In genomic region chr11:104367486-104368190, GRCm38 (mm10) we compare ENCODE assay signal across 36 mouse cellular contexts.
DNase-seq lines count a peak whose midpoint lies in the region; ATAC-seq and TF ChIP-seq lines count a peak whose summit lies in the region.
"Had no signal": no experiment of that assay in that cellular context is flagged by ENCODE, and none has a peak within 500 bp of the region (broad histone marks: within the 10 kb centered on the region; RNA-seq: fewer than 3 reads in every experiment).

No protein-coding gene starts in this region.

- TF ChIP-seq POLR2A in bone marrow macrophage, adult 2 months (IDR thresholded peaks at IDR 0.05; ENCODE audit: borderline replicate concordance, low read depth, low read length) = no peak

- no peak for TF ChIP-seq CTCF in bone marrow macrophage, adult 2 months (IDR thresholded peaks at IDR 0.05; ENCODE audit: low read depth, low read length)

- peaks cover 38% of the 10 kb centered on the region for H3K4me1 ChIP-seq in bone marrow macrophage, adult 2 months (ENCODE audit: control insufficient read depth, insufficient read depth, low read length)
- H3K4me1 ChIP-seq in kidney, embryonic 15.5 days = no peaks in the 10 kb centered on the region
- H3K4me1 ChIP-seq: embryonic facial prominence, embryonic 12.5 days; hindbrain, embryonic 10.5 days; hindbrain, embryonic 15.5 days; limb, embryonic 10.5 days; limb, embryonic 15.5 days; liver, embryonic 13.5 days; neural tube, embryonic 12.5 days had no signal

- H3K9me3 ChIP-seq in kidney, embryonic 15.5 days (replicated peaks) = no peaks in the 10 kb centered on the region
- H3K9me3 ChIP-seq: embryonic facial prominence, embryonic 12.5 days; heart, embryonic 13.5 days; hindbrain, embryonic 10.5 days; hindbrain, embryonic 15.5 days; limb, embryonic 10.5 days; limb, embryonic 15.5 days; liver, embryonic 13.5 days; neural tube, embryonic 12.5 days had no signal

- WGBS in kidney, embryonic 15.5 days = 86% methylated on average over 5 of the region's 5 CpGs

- H3K36me3 ChIP-seq in kidney, embryonic 15.5 days = peaks cover 54% of the 10 kb centered on the region

- peak; percentile 89 for ATAC-seq in megakaryocyte, adult 5-6 weeks (ENCODE audit: poor library complexity, severe bottlenecking)
- no peak for ATAC-seq in activated CD4-positive, CD25-positive, alpha-beta regulatory T cell, adult 4 months
- ATAC-seq in kidney, embryonic 15.5 days (replicated peaks; ENCODE audit: low FRiP score) = no peak
- ATAC-seq: CD4-positive, CD25-positive, alpha-beta regulatory T cell, adult 4 months; forebrain, embryonic 14.5 days; inflammation-experienced regulatory T-cells, adult 6 months; lung, postnatal 0 days; midbrain, embryonic 16.5 days; Patski had no signal

- H3K27me3 ChIP-seq in kidney, embryonic 15.5 days = no peaks in the 10 kb centered on the region
- H3K27me3 ChIP-seq: embryonic facial prominence, embryonic 12.5 days; heart, embryonic 13.5 days; hindbrain, embryonic 15.5 days; limb, embryonic 15.5 days; liver, embryonic 13.5 days; neural tube, embryonic 12.5 days; Patski had no signal

- no peak overlapping the region for H3K4me2 ChIP-seq in kidney, embryonic 15.5 days
- H3K4me2 ChIP-seq: embryonic facial prominence, embryonic 12.5 days; heart, embryonic 13.5 days; hindbrain, embryonic 15.5 days; limb, embryonic 15.5 days; liver, embryonic 13.5 days; midbrain, embryonic 11.5 days; neural tube, embryonic 12.5 days had no signal

- H3K27ac ChIP-seq in bone marrow macrophage, adult 2 months (ENCODE audit: insufficient read depth, low read depth, low read length) = peak overlapping the region; percentile 99
- no peak overlapping the region for H3K27ac ChIP-seq in kidney, embryonic 15.5 days
- H3K27ac ChIP-seq: embryonic facial prominence, embryonic 12.5 days; heart, adult 2 months; heart, embryonic 13.5 days; hindbrain, embryonic 10.5 days; hindbrain, embryonic 15.5 days; limb, embryonic 10.5 days; limb, embryonic 15.5 days; liver, embryonic 13.5 days; neural tube, embryonic 12.5 days had no signal

- DNase-seq in heart, adult 11 months = peak; percentile 82
- DNase-seq in heart, adult 9 months (ENCODE audit: low spot score in 2 of 2) = no peak
- no peak for DNase-seq in frontal cortex, adult 2 months (ENCODE audit: extremely low spot score in 1 of 2, low spot score in 1 of 2)
- no peak for DNase-seq in Muller cell, postnatal 12 days (ENCODE audit: inconsistent ontology term)
- DNase-seq: adrenal gland, postnatal 25 days; cerebellum, adult 8-10 months; cerebellum, postnatal 25 days; gastrocnemius, postnatal 25 days; heart, adult 2 months; heart, postnatal 10 days; kidney, adult 11 months; kidney, postnatal 25 days; layer of hippocampus, postnatal 36 days; liver, embryonic 13.5 days; lung, adult 18-20 months; thymus, adult 2 months; thymus, postnatal 36 days had no signal

- peak overlapping the region; percentile 18; the same call in 1 of the 2 replicates for H3K4me3 ChIP-seq in bone marrow macrophage, adult 2 months (ENCODE audit: insufficient read depth, low read length)
- H3K4me3 ChIP-seq in kidney, embryonic 15.5 days (replicated peaks) = no peak overlapping the region
- H3K4me3 ChIP-seq: embryonic facial prominence, embryonic 12.5 days; heart, adult 2 months; heart, embryonic 13.5 days; hindbrain, embryonic 10.5 days; hindbrain, embryonic 15.5 days; limb, embryonic 10.5 days; limb, embryonic 15.5 days; liver, embryonic 13.5 days; myocyte; neural tube, embryonic 12.5 days had no signal

- H3K9ac ChIP-seq in kidney, embryonic 15.5 days = no peak overlapping the region
- H3K9ac ChIP-seq: embryonic facial prominence, embryonic 12.5 days; heart, embryonic 13.5 days; hindbrain, embryonic 15.5 days; limb, embryonic 15.5 days; liver, embryonic 13.5 days; neural tube, embryonic 12.5 days had no signal
